Mouse (Mus musculus) left cerebral cortex, postnatal 25 days (tissue): ENCODE results near the gene Gm11555. TPM values are rescaled to one million over a fixed set of nuclear protein-coding genes. Genes with fewer than 3 reads are reported as not detected.
"Not testable (repeated sequence)": the region's sequence is repeated elsewhere in the genome, so short reads cannot be mapped to it uniquely, and the experiment has no call there.

Experiments used
- DNase-seq, 2 experiments: peaks; one replicate each; pipeline ENCODE4 v3.0.0; 2022; ENCODE audit warnings: low spot score in 2 of 2, mixed read lengths in 1 of 2
- intact Hi-C: fragments of 180-260 bp; cut with DNase I; formaldehyde crosslinking; loops from one replicate; pipeline ENCODE4 v1.15.1; 2025
- total RNA-seq, 2 experiments: library from RNA; stranded (reverse); gene quantifications; 2 replicates each; pipeline ENCODE4 v1.2.3; 2021

Gm11555 gene
- total RNA-seq = not detected

GRCm38 (mm10) chr11:99650136-99650535 is at the start of gene Gm11555:
Gene Gm11555, minus strand, starts transcription at chr11:99650236.
- intact Hi-C loops = no loop called here
- no peak for DNase-seq

- no peak for DNase-seq
- intact Hi-C loops = no loop called here
Measured at GRCm38 (mm10) chr11:99690463-99690862, 40.4 kb upstream of the Gm11555 start, which contains the start of gene Gm14190. Gene Gm14190, minus strand, starts transcription at chr11:99690740.

GRCm38 (mm10) chr11:99685235-99685634 is 35.2 kb upstream of the Gm11555 start:
- intact Hi-C loops = loop anchor here (1.0 kb wide), 1 partner anchor 39 kb away; no protein-coding TSS in a partner anchor
- not testable (repeated sequence) for DNase-seq

GRCm38 (mm10) chr11:99683481-99683880 is 33.4 kb upstream of the Gm11555 start:
- no peak for DNase-seq
- intact Hi-C loops = no loop called here

GRCm38 (mm10) chr11:99665860-99666259 is 15.8 kb upstream of the Gm11555 start, which contains the start of gene Krtap4-6:
Gene Krtap4-6, minus strand, starts transcription at chr11:99665960.
- intact Hi-C loops = no loop called here
- DNase-seq = no peak

GRCm38 (mm10) chr11:99662802-99663201 is 12.8 kb upstream of the Gm11555 start:
- no peak for DNase-seq
- intact Hi-C loops = no loop called here

GRCm38 (mm10) chr11:99659256-99659655 is 9.2 kb upstream of the Gm11555 start:
- DNase-seq = no peak
- intact Hi-C loops = no loop called here

GRCm38 (mm10) chr11:99658467-99659010 is 8.5 kb upstream of the Gm11555 start, which contains the start of gene Gm11563:
Gene Gm11563, minus strand, starts transcription at chr11:99658960.
- DNase-seq, intact Hi-C loops: not testable (repeated sequence)

GRCm38 (mm10) chr11:99657051-99657450 is 7.0 kb upstream of the Gm11555 start:
- DNase-seq = no peak
- intact Hi-C loops = no loop called here

- peak in 1 of 2 experiments; percentile 51 for DNase-seq
- intact Hi-C loops = no loop called here
Measured at GRCm38 (mm10) chr11:99646444-99646843, 3.6 kb downstream of the Gm11555 start.

GRCm38 (mm10) chr11:99644351-99644750 is 5.7 kb downstream of the Gm11555 start:
- intact Hi-C loops = no loop called here
- DNase-seq = peak in 1 of 2 experiments; percentile 24

- intact Hi-C loops, DNase-seq: not testable (repeated sequence)
Measured at GRCm38 (mm10) chr11:99643635-99644139, 6.3 kb downstream of the Gm11555 start, which contains the start of gene Krtap4-7. Gene Krtap4-7, minus strand, starts transcription at chr11:99644089.

GRCm38 (mm10) chr11:99640926-99641325 is 9.1 kb downstream of the Gm11555 start:
- DNase-seq = no peak

GRCm38 (mm10) chr11:99637086-99637485 is 12.9 kb downstream of the Gm11555 start:
- intact Hi-C loops = loop anchor here (10.0 kb wide), 1 partner anchor 368 kb away; no protein-coding TSS in a partner anchor
- peak in 1 of 2 experiments; percentile 62 for DNase-seq

More at GRCm38 (mm10) chr11:99640926-99641325, 9.1 kb downstream of the Gm11555 start:
- intact Hi-C loops = no loop called here

- DNase-seq = no peak
- intact Hi-C loops = loop anchor here (5.0 to 10.0 kb wide), 2 partner anchors 77 to 370 kb away; partner anchors contain the start of genes Gm11939 and Krtap3-2
Measured at GRCm38 (mm10) chr11:99634653-99635134, 15.3 kb downstream of the Gm11555 start, which contains the start of gene Krtap4-2. Gene Krtap4-2, minus strand, starts transcription at chr11:99635084.

- intact Hi-C loops = loop anchor here (5.0 to 10.0 kb wide), 2 partner anchors 76 to 372 kb away; partner anchors contain the start of genes Gm11939 and Krtap3-2
- peak; percentile 21 to 89 for DNase-seq
Measured at GRCm38 (mm10) chr11:99633293-99633692, 16.7 kb downstream of the Gm11555 start.

- intact Hi-C loops = loop anchor here (5.0 to 10.0 kb wide), 2 partner anchors 74 to 374 kb away; partner anchors contain the start of genes Gm11939 and Krtap3-2
- DNase-seq = no peak
Measured at GRCm38 (mm10) chr11:99630890-99631289, 19.1 kb downstream of the Gm11555 start.

- intact Hi-C loops = no loop called here
- DNase-seq = no peak
Measured at GRCm38 (mm10) chr11:99628138-99628537, 21.9 kb downstream of the Gm11555 start, which contains the start of gene Krtap4-1. Gene Krtap4-1, minus strand, starts transcription at chr11:99628238.

GRCm38 (mm10) chr11:99620335-99620734 is 29.7 kb downstream of the Gm11555 start, which contains the start of gene Gm11562:
Gene Gm11562, minus strand, starts transcription at chr11:99620435.
- no peak for DNase-seq
- intact Hi-C loops = no loop called here

- DNase-seq = no peak
- intact Hi-C loops = no loop called here
Measured at GRCm38 (mm10) chr11:99614796-99615363, 35.2 kb downstream of the Gm11555 start, which contains the start of gene Krtap2-4. Gene Krtap2-4, minus strand, starts transcription at chr11:99614846.
